Mouse (Mus musculus): ENCODE measurements around the gene Incenp. TPM values are rescaled to one million over a fixed set of nuclear protein-coding genes. Genes with fewer than 3 reads are reported as not detected.
"Not testable (repeated sequence)": the region's sequence is repeated elsewhere in the genome, so short reads cannot be mapped to it uniquely, and the experiment has no call there.

The Incenp gene
- polyA plus RNA-seq, 1 experiment from 2014 or later = 43.4 TPM

- H3K27ac ChIP-seq (ENCODE audit: low read depth) = no peak overlapping the region
- no peak overlapping the region for H3K9ac ChIP-seq (replicated peaks)
- H3K4me2 ChIP-seq (ENCODE audit: low read depth, low read length) = no peak overlapping the region
- no peak for TF ChIP-seq CTCF (IDR thresholded peaks at IDR 0.05; ENCODE audit: low read depth)
- no peak for TF ChIP-seq EP300 (IDR thresholded peaks at IDR 0.05; ENCODE audit: low read depth)
- H3K4me3 ChIP-seq (ENCODE audit: low read depth, low read length) = no peak overlapping the region
- H3K4me1 ChIP-seq (ENCODE audit: insufficient read depth) = peaks cover 26% of the 10 kb centered on the region
- 70% methylated on average over 2 of the region's 2 CpGs for WGBS (ENCODE audit: insufficient replicate concordance)
- no peak for ATAC-seq
- H3K36me3 ChIP-seq (replicated peaks; ENCODE audit: insufficient read depth, low read length) = no peaks in the 10 kb centered on the region
- no peaks in the 10 kb centered on the region for H3K9me3 ChIP-seq (ENCODE audit: low read length)
- H3K27me3 ChIP-seq (ENCODE audit: insufficient read depth, low read length) = no peaks in the 10 kb centered on the region
- DNase-seq = no peak
Measured at GRCm38 (mm10) chr19:9933908-9934307, 34.6 kb upstream of the Incenp start.

GRCm38 (mm10) chr19:9931167-9931607 lies 31.8 kb upstream of the Incenp start:
- not testable (repeated sequence) for H3K4me2 ChIP-seq (ENCODE audit: low read depth, low read length); H3K36me3 ChIP-seq (replicated peaks; ENCODE audit: insufficient read depth, low read length); H3K9me3 ChIP-seq (ENCODE audit: low read length); H3K27me3 ChIP-seq (ENCODE audit: insufficient read depth, low read length); H3K4me3 ChIP-seq (ENCODE audit: low read depth, low read length); H3K9ac ChIP-seq (replicated peaks)
- DNase-seq (peak; percentile 40), ATAC-seq (peak; percentile 89)
- Histone ChIP-seq H3K4me1 (ENCODE audit: insufficient read depth) (peaks cover 13% of the 10 kb centered on the region), H3K27ac (ENCODE audit: low read depth) (peak overlapping the region; percentile 73)
- WGBS (ENCODE audit: insufficient replicate concordance) = 13% methylated on average over 2 of the region's 2 CpGs

DNA sequence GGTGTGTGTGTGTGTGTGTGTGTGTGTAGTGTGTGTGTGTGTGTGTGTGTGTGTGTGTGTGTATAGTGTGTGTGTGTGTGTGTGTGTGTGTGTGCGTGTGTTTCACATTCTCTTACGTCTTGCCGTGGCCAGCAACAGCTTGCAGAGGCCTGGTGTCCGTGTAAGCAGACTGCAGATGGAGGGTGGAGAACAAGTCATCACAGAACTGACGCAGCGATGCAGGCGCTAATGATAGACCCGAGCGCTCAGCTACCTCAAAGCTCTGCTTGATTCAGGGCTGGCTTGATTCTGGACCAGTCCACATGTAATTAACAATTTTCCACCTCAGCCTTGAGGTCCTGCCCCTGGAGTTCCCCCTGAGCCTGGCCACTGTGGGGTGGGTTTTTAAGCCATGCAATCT lies 28.7 kb upstream of the Incenp start:
- TF ChIP-seq EP300 (IDR thresholded peaks at IDR 0.05; ENCODE audit: low read depth) (no peak), CTCF (IDR thresholded peaks at IDR 0.05; ENCODE audit: low read depth) (no peak)

DNA sequence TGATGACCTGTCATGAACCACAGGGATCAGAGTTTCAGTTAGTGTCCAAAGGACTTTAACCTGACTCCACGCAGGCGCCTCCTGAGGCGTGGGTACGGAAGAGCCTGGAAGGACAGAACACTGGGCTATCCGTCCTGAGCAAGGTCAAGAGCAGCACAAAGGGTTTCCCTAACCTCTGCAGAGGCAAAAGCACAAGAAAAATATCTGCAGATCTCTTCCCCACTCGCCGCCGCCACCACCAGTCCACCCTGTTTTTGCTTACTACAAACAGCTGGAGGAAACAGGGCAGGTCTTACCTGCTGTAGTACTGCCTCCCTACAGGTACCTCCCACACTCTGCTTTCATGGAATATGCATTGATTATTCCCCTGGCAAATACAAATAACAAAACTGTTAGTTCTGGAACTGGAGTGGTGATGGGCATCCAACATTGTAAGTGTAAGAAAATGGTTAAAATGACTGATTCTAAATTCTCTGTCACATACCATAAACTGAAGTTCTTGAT lies 25.5 kb upstream of the Incenp start:
- Histone ChIP-seq H3K36me3 (replicated peaks; ENCODE audit: insufficient read depth, low read length) (no peaks in the 10 kb centered on the region), H3K4me1 (ENCODE audit: insufficient read depth) (peaks cover 13% of the 10 kb centered on the region), H3K9me3 (ENCODE audit: low read length) (no peaks in the 10 kb centered on the region), H3K27ac (ENCODE audit: low read depth) (peak overlapping the region; percentile 18; the same call in 1 of the 2 replicates), H3K4me3 (ENCODE audit: low read depth, low read length) (no peak overlapping the region), H3K27me3 (ENCODE audit: insufficient read depth, low read length) (no peaks in the 10 kb centered on the region), H3K4me2 (ENCODE audit: low read depth, low read length) (peak overlapping the region; percentile 55), H3K9ac (replicated peaks) (peak overlapping the region; percentile 30; the same call in 1 of the 2 replicates)
- no peak for TF ChIP-seq CTCF (IDR thresholded peaks at IDR 0.05; ENCODE audit: low read depth)
- no peak for TF ChIP-seq EP300 (IDR thresholded peaks at IDR 0.05; ENCODE audit: low read depth)
- ATAC-seq = peak; percentile 65
- DNase-seq = no peak
- 52% methylated on average over 8 of the region's 8 CpGs for WGBS (ENCODE audit: insufficient replicate concordance)

More for the DNA sequence above, 28.7 kb upstream of the Incenp start:
- H3K27ac ChIP-seq (ENCODE audit: low read depth) = no peak overlapping the region
- H3K36me3 ChIP-seq (replicated peaks; ENCODE audit: insufficient read depth, low read length) = no peaks in the 10 kb centered on the region
- no peak overlapping the region for H3K4me2 ChIP-seq (ENCODE audit: low read depth, low read length)
- 84% methylated on average over 9 of the region's 9 CpGs for WGBS (ENCODE audit: insufficient replicate concordance)
- H3K4me1 ChIP-seq (ENCODE audit: insufficient read depth) = peaks cover 22% of the 10 kb centered on the region
- no peak for ATAC-seq
- no peaks in the 10 kb centered on the region for H3K27me3 ChIP-seq (ENCODE audit: insufficient read depth, low read length)
- no peaks in the 10 kb centered on the region for H3K9me3 ChIP-seq (ENCODE audit: low read length)
- DNase-seq = no peak
- H3K4me3 ChIP-seq (ENCODE audit: low read depth, low read length) = no peak overlapping the region
- no peak overlapping the region for H3K9ac ChIP-seq (replicated peaks)

DNA sequence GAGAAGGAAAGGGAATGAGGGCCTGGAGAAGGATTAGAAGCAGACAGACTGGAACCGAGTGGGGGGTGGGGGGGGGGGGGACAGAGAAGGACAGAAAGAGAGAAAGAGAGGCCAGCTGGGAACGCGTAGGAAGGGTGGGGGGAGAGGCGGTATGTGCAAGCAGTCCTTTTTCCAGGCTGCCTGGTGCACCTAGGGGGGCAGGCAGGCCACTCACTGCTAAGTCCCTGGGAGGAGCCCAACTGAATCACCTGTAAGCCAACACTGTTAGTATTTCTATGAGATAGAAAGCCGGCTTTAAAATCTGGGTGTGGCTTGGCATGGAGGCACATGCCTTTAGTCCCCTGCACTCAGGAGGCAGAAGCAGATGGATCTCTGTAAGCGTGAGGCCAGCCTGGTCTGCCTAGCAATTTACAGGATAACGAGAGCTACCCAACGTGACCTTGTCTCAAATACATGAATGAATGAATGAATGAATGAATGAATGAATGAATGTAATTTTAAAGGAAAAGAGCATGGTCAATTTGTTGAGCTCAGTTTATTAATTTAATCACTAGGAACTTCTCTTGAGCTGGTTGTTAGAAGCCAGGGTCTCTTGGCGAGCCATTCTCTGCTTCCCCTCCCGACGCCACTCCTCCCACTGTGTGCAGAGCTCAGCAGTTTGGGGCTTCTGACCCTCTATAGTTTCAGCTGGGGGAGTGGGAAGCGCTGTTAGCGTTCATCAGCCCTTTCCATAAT lies 24.9 kb upstream of the Incenp start:
- no peak for DNase-seq
- no peak for TF ChIP-seq EP300 (IDR thresholded peaks at IDR 0.05; ENCODE audit: low read depth)
- TF ChIP-seq CTCF (IDR thresholded peaks at IDR 0.05; ENCODE audit: low read depth) = no peak
- peak overlapping the region; percentile 55 for H3K4me2 ChIP-seq (ENCODE audit: low read depth, low read length)
- H3K9ac ChIP-seq (replicated peaks) = peak overlapping the region; percentile 30; the same call in 1 of the 2 replicates
- H3K4me1 ChIP-seq (ENCODE audit: insufficient read depth) = peaks cover 13% of the 10 kb centered on the region
- peak overlapping the region; percentile 18; the same call in 1 of the 2 replicates for H3K27ac ChIP-seq (ENCODE audit: low read depth)
- no peak overlapping the region for H3K4me3 ChIP-seq (ENCODE audit: low read depth, low read length)
- WGBS (ENCODE audit: insufficient replicate concordance) = 50% methylated on average over 13 of the region's 13 CpGs
- no peaks in the 10 kb centered on the region for H3K27me3 ChIP-seq (ENCODE audit: insufficient read depth, low read length)
- peak; percentile 38 for ATAC-seq
- no peaks in the 10 kb centered on the region for H3K36me3 ChIP-seq (replicated peaks; ENCODE audit: insufficient read depth, low read length)
- no peaks in the 10 kb centered on the region for H3K9me3 ChIP-seq (ENCODE audit: low read length)

- Histone ChIP-seq H3K4me2 (ENCODE audit: low read depth, low read length) (no peak overlapping the region), H3K9ac (replicated peaks) (no peak overlapping the region), H3K27ac (ENCODE audit: low read depth) (no peak overlapping the region), H3K4me3 (ENCODE audit: low read depth, low read length) (no peak overlapping the region), H3K4me1 (ENCODE audit: insufficient read depth) (peaks cover 13% of the 10 kb centered on the region), H3K36me3 (replicated peaks; ENCODE audit: insufficient read depth, low read length) (no peaks in the 10 kb centered on the region), H3K27me3 (ENCODE audit: insufficient read depth, low read length) (no peaks in the 10 kb centered on the region), H3K9me3 (ENCODE audit: low read length) (no peaks in the 10 kb centered on the region)
- DNase-seq = no peak
- no peak for ATAC-seq
- TF ChIP-seq CTCF (IDR thresholded peaks at IDR 0.05; ENCODE audit: low read depth) (no peak), EP300 (IDR thresholded peaks at IDR 0.05; ENCODE audit: low read depth) (no peak)
Measured at GRCm38 (mm10) chr19:9923048-9923447, 23.7 kb upstream of the Incenp start.
